Mouse (Mus musculus): Measurements from ENCODE around the gene Gm45021.
"Not testable (repeated sequence)": the region's sequence is repeated elsewhere in the genome, so short reads cannot be mapped to it uniquely, and the experiment has no call there.

DNA sequence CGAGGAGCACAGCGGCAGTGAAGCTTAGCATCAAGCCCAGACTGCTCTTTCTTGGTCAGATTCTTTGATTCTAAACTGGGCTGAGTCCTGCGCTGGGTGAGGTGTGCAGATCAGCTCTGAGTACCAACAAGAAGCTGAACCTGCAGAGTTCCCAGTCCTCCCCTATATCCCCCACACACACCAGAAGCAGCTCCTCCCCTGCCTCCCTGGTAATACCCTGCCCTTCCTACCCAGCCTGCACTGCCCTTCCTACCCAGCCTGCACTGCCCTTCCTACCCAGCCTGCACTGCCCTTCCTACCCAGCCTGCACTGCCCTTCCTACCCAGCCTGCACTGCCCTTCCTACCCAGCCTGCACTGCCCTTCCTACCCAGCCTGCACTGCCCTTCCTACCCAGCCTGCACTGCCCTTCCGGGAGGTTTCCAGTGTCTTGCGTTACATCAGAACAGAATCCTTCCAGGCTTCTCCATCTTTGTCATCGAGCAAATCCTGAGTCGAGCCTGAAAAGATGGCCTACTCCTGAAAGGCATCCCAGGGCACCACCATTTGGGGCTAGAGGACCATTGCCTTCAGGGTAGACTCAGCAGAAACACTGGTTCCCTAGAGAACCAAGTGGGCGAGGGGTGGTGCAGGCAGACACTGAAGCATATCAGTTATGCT, 32.9 kb downstream of the Gm45021 start:
- not testable (repeated sequence) for TF ChIP-seq CTCF (IDR thresholded peaks at IDR 0.05; ENCODE audit: low read depth); EP300 (optimal IDR thresholded peaks at IDR 0.05)

All from stomach, postnatal 0 days (tissue).